Mouse (Mus musculus) B cell, adult 2 months (primary cell): ENCODE results near the gene D630039A03Rik.
"Not testable (repeated sequence)": the region's sequence is repeated elsewhere in the genome, so short reads cannot be mapped to it uniquely, and the experiment has no call there.

Experiments
- DNase-seq, 2 experiments: peaks; one replicate each; pipeline ENCODE4 v3.0.0; 2022

Gene D630039A03Rik

GRCm38 (mm10) chr4:57924556-57925071 is 8.5 kb upstream of the D630039A03Rik start:
- no peak for DNase-seq

- DNase-seq, result no peak
Observed at GRCm38 (mm10) chr4:57922171-57922570, 6.1 kb upstream of the D630039A03Rik start.

GRCm38 (mm10) chr4:57920522-57920921 is 4.4 kb upstream of the D630039A03Rik start:
- no peak for DNase-seq

GRCm38 (mm10) chr4:57919494-57920423 is 3.7 kb upstream of the D630039A03Rik start:
- DNase-seq, result no peak

GRCm38 (mm10) chr4:57916711-57917110 is 614 bp upstream of the D630039A03Rik start:
- no peak for DNase-seq

- peak in 1 of 2 experiments; percentile 5 for DNase-seq
Observed at GRCm38 (mm10) chr4:57915216-57915965, 706 bp downstream of the D630039A03Rik start.

- no peak for DNase-seq
Observed at GRCm38 (mm10) chr4:57914193-57915190, 1.6 kb downstream of the D630039A03Rik start.

GRCm38 (mm10) chr4:57913021-57913420 is 3.1 kb downstream of the D630039A03Rik start:
- DNase-seq, result no peak

GRCm38 (mm10) chr4:57908860-57909259 is 7.2 kb downstream of the D630039A03Rik start:
- no peak for DNase-seq

- no peak for DNase-seq
Observed at GRCm38 (mm10) chr4:57906708-57907107, 9.4 kb downstream of the D630039A03Rik start.

- no peak for DNase-seq
Observed at GRCm38 (mm10) chr4:57904638-57905037, 11.5 kb downstream of the D630039A03Rik start.

- DNase-seq, result peak; percentile 84 to 86
Observed at GRCm38 (mm10) chr4:57904211-57904610, 11.9 kb downstream of the D630039A03Rik start.

- DNase-seq, result no peak
Observed at GRCm38 (mm10) chr4:57902619-57903018, 13.5 kb downstream of the D630039A03Rik start.

- peak; percentile 43 to 49 for DNase-seq
Observed at GRCm38 (mm10) chr4:57901210-57901609, 14.9 kb downstream of the D630039A03Rik start.

GRCm38 (mm10) chr4:57896631-57897030 is 19.5 kb downstream of the D630039A03Rik start:
- no peak for DNase-seq

- DNase-seq, result no peak
Observed at GRCm38 (mm10) chr4:57895902-57896301, 20.2 kb downstream of the D630039A03Rik start.

GRCm38 (mm10) chr4:57895140-57895539 is 21.0 kb downstream of the D630039A03Rik start:
- no peak for DNase-seq

- no peak for DNase-seq
Observed at GRCm38 (mm10) chr4:57892001-57892586, 24.0 kb downstream of the D630039A03Rik start.

GRCm38 (mm10) chr4:57889773-57890172 is 26.3 kb downstream of the D630039A03Rik start:
- no peak for DNase-seq

GRCm38 (mm10) chr4:57888978-57889377 is 27.1 kb downstream of the D630039A03Rik start:
- DNase-seq, result not testable (repeated sequence)

GRCm38 (mm10) chr4:57888246-57888645 is 27.9 kb downstream of the D630039A03Rik start:
- DNase-seq, result no peak

- DNase-seq, result no peak
Observed at GRCm38 (mm10) chr4:57886888-57887230, 29.2 kb downstream of the D630039A03Rik start.
